Mouse (Mus musculus) lung, embryonic 16.5 days (tissue): ENCODE measurements around the gene Lenep. TPM values are rescaled to one million over a fixed set of nuclear protein-coding genes. Genes with fewer than 3 reads are reported as not detected.

ENCODE experiments used
- ATAC-seq: fragments of 200-750 bp; cut with Nextera tagmentation; 2 replicates; pipeline ENCODE4 v1.8.0; 2017; ENCODE audit warnings: low read depth, mild to moderate bottlenecking, moderate library complexity
- H3K27ac ChIP-seq: fragments of 300-500 bp; sonication (generic); 2 replicates; pipeline ENCODE4 v1.5.1; 2014; ENCODE audit warnings: mild to moderate bottlenecking, control low read depth, low read length
- H3K27me3 ChIP-seq: fragments of 300-500 bp; sonication (generic); 2 replicates; pipeline ENCODE4 v1.6.1; 2014; ENCODE audit warnings: low read depth, low read length, mixed read lengths; ENCODE audit not compliant: control insufficient read depth, insufficient read depth
- H3K36me3 ChIP-seq: fragments of 300-500 bp; sonication (generic); 2 replicates; pipeline ENCODE4 v1.6.1; 2014; ENCODE audit warnings: low read length; ENCODE audit not compliant: control insufficient read depth, insufficient read depth
- H3K4me1 ChIP-seq: fragments of 300-500 bp; sonication (generic); replicated peaks from 2 replicates; pipeline ENCODE4 v1.6.1; 2014; ENCODE audit warnings: low read length, mixed read lengths; ENCODE audit not compliant: control insufficient read depth, insufficient read depth
- H3K4me2 ChIP-seq: fragments of 300-500 bp; sonication (generic); 2 replicates; pipeline ENCODE4 v1.6.1; 2014; ENCODE audit warnings: low read depth, low read length, control low read depth
- H3K4me3 ChIP-seq: fragments of 300-500 bp; sonication (generic); 2 replicates; pipeline ENCODE4 v1.5.1; 2014; ENCODE audit warnings: mild to moderate bottlenecking, low read length, control low read depth
- H3K9ac ChIP-seq: fragments of 300-500 bp; sonication (generic); 2 replicates; pipeline ENCODE4 v1.6.1; 2014; ENCODE audit warnings: low read length, control low read depth
- H3K9me3 ChIP-seq: fragments of 300-500 bp; sonication (generic); 2 replicates; pipeline ENCODE4 v1.6.1; 2016; ENCODE audit warnings: low read length; ENCODE audit not compliant: control insufficient read depth
- WGBS: fragments of 180-500 bp; shearing (Covaris S2); extraction: QIAGEN DNeasy Blood & Tissue Kit; methylation state at CpG from one replicate; pipeline ENCODE4 v1.1.7; 2014; 5-methylcytosine and 5-hydroxymethylcytosine counted together
- polyA plus RNA-seq: library from polyadenylated mRNA; unstranded; fragments of >200 nt; fragmentation: Nextera tagmentation; extraction: Ambion mirVana; gene quantifications from 2 replicates; pipeline ENCODE4 v1.2.1, GENCODE M21; 2015

Lenep gene
- polyA plus RNA-seq, 1 experiment from 2014 or later, result not detected

GRCm38 (mm10) chr3:89421002-89421774 is 18.6 kb upstream of the Lenep start:
- H3K27ac ChIP-seq, result peak overlapping the region; percentile 99
- H3K27me3 ChIP-seq, result no peaks in the 10 kb centered on the region
- 4% methylated on average over 11 of the region's 11 CpGs for WGBS
- H3K9ac ChIP-seq, result peak overlapping the region; percentile 81
- no peaks in the 10 kb centered on the region for H3K9me3 ChIP-seq
- peaks cover 32% of the 10 kb centered on the region for H3K4me1 ChIP-seq
- peak overlapping the region; percentile 94 for H3K4me2 ChIP-seq
- peaks cover 20% of the 10 kb centered on the region for H3K36me3 ChIP-seq
- ATAC-seq, result peak; percentile 80
- H3K4me3 ChIP-seq, result peak overlapping the region; percentile 78

- Histone ChIP-seq H3K4me3 (peak overlapping the region; percentile 78), H3K9ac (peak overlapping the region; percentile 39), H3K27me3 (no peaks in the 10 kb centered on the region), H3K4me2 (peak overlapping the region; percentile 94), H3K4me1 (peaks cover 32% of the 10 kb centered on the region), H3K27ac (peak overlapping the region; percentile 99), H3K36me3 (peaks cover 24% of the 10 kb centered on the region), H3K9me3 (no peaks in the 10 kb centered on the region)
- ATAC-seq, result no peak
- WGBS, result 24% methylated on average over 2 of the region's 2 CpGs
Measured at GRCm38 (mm10) chr3:89420421-89420820, 17.8 kb upstream of the Lenep start.

- H3K27me3 ChIP-seq, result no peaks in the 10 kb centered on the region
- 3% methylated on average over 3 of the region's 3 CpGs for WGBS
- peaks cover 25% of the 10 kb centered on the region for H3K36me3 ChIP-seq
- H3K9me3 ChIP-seq, result no peaks in the 10 kb centered on the region
- ATAC-seq, result no peak
- H3K9ac ChIP-seq, result peak overlapping the region; percentile 84
- H3K27ac ChIP-seq, result peak overlapping the region; percentile 99
- H3K4me3 ChIP-seq, result peak overlapping the region; percentile 78
- peak overlapping the region; percentile 94 for H3K4me2 ChIP-seq
- H3K4me1 ChIP-seq, result peaks cover 32% of the 10 kb centered on the region
Measured at GRCm38 (mm10) chr3:89419981-89420380, 17.4 kb upstream of the Lenep start.

GRCm38 (mm10) chr3:89419571-89419970 is 17.0 kb upstream of the Lenep start:
- peak overlapping the region; percentile 99 for H3K27ac ChIP-seq
- ATAC-seq, result peak; percentile 18
- 0% methylated on average over 9 of the region's 9 CpGs for WGBS

GRCm38 (mm10) chr3:89418861-89419250 is 16.3 kb upstream of the Lenep start:
- H3K9ac ChIP-seq, result peak overlapping the region; percentile 84
- H3K36me3 ChIP-seq, result peaks cover 30% of the 10 kb centered on the region
- ATAC-seq, result peak; percentile 37; the same call in 1 of the 2 replicates
- no peaks in the 10 kb centered on the region for H3K27me3 ChIP-seq
- H3K4me3 ChIP-seq, result peak overlapping the region; percentile 78
- peaks cover 32% of the 10 kb centered on the region for H3K4me1 ChIP-seq
- peak overlapping the region; percentile 94 for H3K4me2 ChIP-seq
- H3K9me3 ChIP-seq, result no peaks in the 10 kb centered on the region
- whole genome bisulfite sequencing, result 0% methylated on average over 16 of the region's 16 CpGs
- H3K27ac ChIP-seq, result peak overlapping the region; percentile 99

More at GRCm38 (mm10) chr3:89419571-89419970, 17.0 kb upstream of the Lenep start:
- Histone ChIP-seq H3K9me3 (no peaks in the 10 kb centered on the region), H3K27me3 (no peaks in the 10 kb centered on the region), H3K36me3 (peaks cover 27% of the 10 kb centered on the region), H3K4me3 (peak overlapping the region; percentile 78), H3K4me1 (peaks cover 32% of the 10 kb centered on the region), H3K4me2 (peak overlapping the region; percentile 94), H3K9ac (peak overlapping the region; percentile 84)

- Histone ChIP-seq H3K27ac (peak within 1 kb of the TSS; percentile 99), H3K9me3 (no peaks in the 10 kb centered on the region), H3K4me2 (peak within 1 kb of the TSS; percentile 94), H3K36me3 (peaks cover 26% of the 10 kb centered on the region), H3K4me3 (peak within 1 kb of the TSS; percentile 78), H3K9ac (peak within 1 kb of the TSS; percentile 84), H3K27me3 (no peaks in the 10 kb centered on the region), H3K4me1 (peaks cover 31% of the 10 kb centered on the region)
- peak; percentile 90 for ATAC-seq
- under 1% methylated on average over 39 of the region's 39 CpGs for WGBS
Measured at GRCm38 (mm10) chr3:89418170-89418860, 15.7 kb upstream of the Lenep start, which contains the start of the genes Cks1b and Shc1. Cks1b (minus strand) TSS chr3:89418383. Shc1 (plus strand) TSS chr3:89418443.

GRCm38 (mm10) chr3:89417840-89418169 is 15.2 kb upstream of the Lenep start:
- peak overlapping the region; percentile 78 for H3K27ac ChIP-seq
- peak overlapping the region; percentile 78 for H3K4me3 ChIP-seq
- H3K27me3 ChIP-seq, result no peaks in the 10 kb centered on the region
- WGBS, result under 1% methylated on average over 20 of the region's 20 CpGs
- peaks cover 30% of the 10 kb centered on the region for H3K4me1 ChIP-seq
- H3K36me3 ChIP-seq, result peaks cover 26% of the 10 kb centered on the region
- H3K4me2 ChIP-seq, result peak overlapping the region; percentile 91
- H3K9ac ChIP-seq, result peak overlapping the region; percentile 77
- H3K9me3 ChIP-seq, result no peaks in the 10 kb centered on the region
- ATAC-seq, result peak; percentile 21

- Histone ChIP-seq H3K27me3 (no peaks in the 10 kb centered on the region), H3K9me3 (no peaks in the 10 kb centered on the region), H3K9ac (peak overlapping the region; percentile 77), H3K36me3 (peaks cover 26% of the 10 kb centered on the region), H3K4me1 (peaks cover 30% of the 10 kb centered on the region), H3K4me2 (peak overlapping the region; percentile 91), H3K4me3 (peak overlapping the region; percentile 78), H3K27ac (peak overlapping the region; percentile 78)
- 7% methylated on average over 2 of the region's 2 CpGs for WGBS
- ATAC-seq, result no peak
Measured at GRCm38 (mm10) chr3:89417131-89417530, 14.5 kb upstream of the Lenep start.

- Histone ChIP-seq H3K27me3 (no peaks in the 10 kb centered on the region), H3K36me3 (peaks cover 26% of the 10 kb centered on the region), H3K4me2 (no peak overlapping the region), H3K9me3 (no peaks in the 10 kb centered on the region), H3K4me3 (no peak overlapping the region), H3K27ac (no peak overlapping the region), H3K4me1 (peaks cover 24% of the 10 kb centered on the region), H3K9ac (no peak overlapping the region)
- WGBS, result 94% methylated on average over 8 of the region's 8 CpGs
- ATAC-seq, result no peak
Measured at GRCm38 (mm10) chr3:89416158-89416557, 13.6 kb upstream of the Lenep start.
